Mouse (Mus musculus) testis, adult 2 months (tissue): Measurements from ENCODE around the gene Cyba.

Source experiments
- CTCF ChIP-seq: fragments of 200-500 bp; IDR thresholded peaks from 2 replicates; pipeline ENCODE4 v1.5.1; 2012; ENCODE audit warnings: low read depth, mild to moderate bottlenecking, inconsistent platforms, low read length, moderate library complexity; ENCODE audit not compliant: control insufficient read depth, insufficient read depth, insufficient replicate concordance
- POLR2A ChIP-seq: fragments of 200-500 bp; IDR thresholded peaks from 2 replicates; pipeline ENCODE4 v1.6.1; 2012; ENCODE audit warnings: low read depth, mild to moderate bottlenecking, inconsistent platforms, low read length, moderate library complexity; ENCODE audit not compliant: control insufficient read depth

DNA sequence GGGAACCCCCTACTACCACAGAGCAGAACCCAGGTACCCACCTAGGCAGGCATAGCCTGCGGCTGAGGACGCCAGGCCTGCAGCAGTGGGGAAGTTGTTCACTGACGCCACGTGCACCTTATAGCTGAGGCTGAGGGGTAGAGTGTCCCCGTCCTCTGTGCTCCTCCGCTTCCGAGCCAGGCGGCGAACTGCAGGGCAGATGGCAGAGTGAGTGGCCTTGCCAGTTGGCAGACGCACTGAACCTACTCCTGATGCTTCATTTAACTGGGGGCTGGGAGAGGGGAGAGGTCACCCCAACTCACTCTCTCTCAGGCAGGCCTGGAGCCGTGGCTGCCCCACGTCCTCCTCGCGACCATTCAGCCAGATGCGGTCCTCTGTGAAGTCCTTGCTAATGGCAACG lies 6.6 kb upstream of the Cyba start:
- no peak for TF ChIP-seq CTCF
- no peak for TF ChIP-seq POLR2A
